Mouse (Mus musculus) small intestine, adult 2 months (tissue): Measurements from ENCODE around the gene Zfp523.

Source experiments
- CTCF ChIP-seq: fragments of 200-500 bp; IDR thresholded peaks from 2 replicates; pipeline ENCODE4 v1.5.1; 2012; ENCODE audit warnings: low read depth, mild to moderate bottlenecking, control low read depth, inconsistent platforms, low read length, moderate library complexity, mixed read lengths; ENCODE audit not compliant: insufficient replicate concordance, insufficient read length; ENCODE audit errors: extremely low read depth
- POLR2A ChIP-seq: fragments of 200-500 bp; IDR thresholded peaks from 2 replicates; pipeline ENCODE4 v1.6.1; 2012; ENCODE audit warnings: low read depth, mild to moderate bottlenecking, control low read depth, inconsistent platforms, low read length, moderate library complexity

- no peak for TF ChIP-seq CTCF
- TF ChIP-seq POLR2A: no peak
These were observed 65.4 kb downstream of the Zfp523 start for GRCm38 (mm10) chr17:28242296-28242695.
